ENCODE assay signal across 8 mouse cellular contexts in genomic region chr7:80269751-80270255, GRCm38 (mm10). TPM values are rescaled to one million over a fixed set of nuclear protein-coding genes. Genes with fewer than 3 reads are reported as not detected.
DNase-seq lines count a peak whose midpoint lies in the region; ATAC-seq and TF ChIP-seq lines count a peak whose summit lies in the region.

No protein-coding gene starts in this region.

- H3K27me3 ChIP-seq in hindbrain, embryonic 13.5 days, result no peaks in the 10 kb centered on the region
- no peaks in the 10 kb centered on the region for H3K27me3 ChIP-seq in liver, embryonic 14.5 days (ENCODE audit: control insufficient read depth, insufficient read depth, low read length)

- peak overlapping the region; percentile 85 for H3K27ac ChIP-seq in hindbrain, embryonic 13.5 days
- H3K27ac ChIP-seq in liver, embryonic 14.5 days, result peak overlapping the region; percentile 69

- peaks cover 8% of the 10 kb centered on the region for H3K9me3 ChIP-seq in hindbrain, embryonic 13.5 days
- no peaks in the 10 kb centered on the region for H3K9me3 ChIP-seq in liver, embryonic 14.5 days (ENCODE audit: control insufficient read depth, low read length)

- no peak for TF ChIP-seq EP300 in liver, embryonic 14.5 days (IDR thresholded peaks at IDR 0.05; ENCODE audit: low read depth)

- H3K36me3 ChIP-seq in hindbrain, embryonic 13.5 days, result peaks cover 53% of the 10 kb centered on the region
- peaks cover 21% of the 10 kb centered on the region for H3K36me3 ChIP-seq in liver, embryonic 14.5 days (replicated peaks; ENCODE audit: control insufficient read depth, insufficient read depth, low read depth)

- peak; percentile 61 to 65 for DNase-seq in cerebellum, adult 18-20 months
- no peak for DNase-seq in cerebellum, adult 11 months
- peak; percentile 55 for DNase-seq in 3T3-L1 (ENCODE audit: low read depth, low spot score)
- DNase-seq in cerebellum, postnatal 36 days, result peak; percentile 65 to 67
- no peak for DNase-seq in liver, embryonic 14.5 days (ENCODE audit: low read depth in 3 of 3, low spot score in 3 of 3)
- no peak for DNase-seq in natural killer cell, adult 2 months (ENCODE audit: low spot score in 2 of 2)

- TF ChIP-seq CTCF in liver, embryonic 14.5 days (IDR thresholded peaks at IDR 0.05; ENCODE audit: low read depth), result no peak

- peaks cover 27% of the 10 kb centered on the region for H3K4me1 ChIP-seq in hindbrain, embryonic 13.5 days (replicated peaks)
- H3K4me1 ChIP-seq in liver, embryonic 14.5 days (replicated peaks; ENCODE audit: control insufficient read depth in 2 of 2, insufficient read depth in 2 of 2, low read length in 1 of 2), result peaks cover 10 to 13% of the 10 kb centered on the region in 2 experiments

- peak overlapping the region; percentile 89 for H3K4me3 ChIP-seq in hindbrain, embryonic 13.5 days
- peak overlapping the region; percentile 72 to 81 for H3K4me3 ChIP-seq in liver, embryonic 14.5 days (ENCODE audit: insufficient read depth in 1 of 2, low read depth in 2 of 2, low read length in 2 of 2)

- H3K4me2 ChIP-seq in hindbrain, embryonic 13.5 days, result peak overlapping the region; percentile 95
- peak overlapping the region; percentile 91 for H3K4me2 ChIP-seq in liver, embryonic 14.5 days (ENCODE audit: low read depth)

- ATAC-seq in hindbrain, embryonic 13.5 days (ENCODE audit: low FRiP score), result no peak; the same call in 1 of the 2 replicates
- peak; percentile 69 for ATAC-seq in liver, embryonic 14.5 days (ENCODE audit: insufficient read depth)
- peak; percentile 10; the same call in 1 of the 2 replicates for ATAC-seq in neutrophil, adult 5-6 weeks (ENCODE audit: extremely low read depth, insufficient number of reproducible peaks, low FRiP score, poor library complexity, severe bottlenecking)

- WGBS in hindbrain, embryonic 13.5 days, result 1% methylated on average over 23 of the region's 23 CpGs
- WGBS in liver, embryonic 14.5 days (ENCODE audit: insufficient replicate concordance), result under 1% methylated on average over 23 of the region's 23 CpGs

- H3K9ac ChIP-seq in hindbrain, embryonic 13.5 days, result peak overlapping the region; percentile 89
- peak overlapping the region; percentile 76 for H3K9ac ChIP-seq in liver, embryonic 14.5 days (replicated peaks)

RNA-seq across cellular contexts. Expression of gene Vps33b, which starts 0.4 kb away (rescaled TPM):
- polyA plus RNA-seq in hindbrain, embryonic 13.5 days (2015; fragmentation: Nextera tagmentation; extraction: Ambion mirVana), result 21.8 and 23.4 TPM in 2 replicates
- 5.3 and 6.7 TPM in 2 replicates for polyA plus RNA-seq in liver, embryonic 14.5 days (2012; rRNA removed)
- 3.6 and 4.2 TPM in 2 replicates for polyA plus RNA-seq in liver, embryonic 14.5 days (2014; fragmentation: Nextera tagmentation; extraction: Ambion mirVana)
- 21.1 and 26.4 TPM in 2 replicates for total RNA-seq in neutrophil, adult 5-6 weeks (2017)

RNA-seq across cellular contexts. Expression of gene Ngrn, which starts 8.8 kb away (rescaled TPM):
- polyA plus RNA-seq in hindbrain, embryonic 13.5 days (2015; fragmentation: Nextera tagmentation; extraction: Ambion mirVana), result 60.3 and 62.3 TPM in 2 replicates
- polyA plus RNA-seq in liver, embryonic 14.5 days (2012; rRNA removed), result 14.2 and 21.4 TPM in 2 replicates
- polyA plus RNA-seq in liver, embryonic 14.5 days (2014; fragmentation: Nextera tagmentation; extraction: Ambion mirVana), result 26.7 and 28.3 TPM in 2 replicates
- 33.8 and 39.5 TPM in 2 replicates for total RNA-seq in neutrophil, adult 5-6 weeks (2017)

RNA-seq across cellular contexts. Expression of gene Ttll13, which starts 23.6 kb away (rescaled TPM):
- 1.7 and 2.1 TPM in 2 replicates for polyA plus RNA-seq in hindbrain, embryonic 13.5 days (2015; fragmentation: Nextera tagmentation; extraction: Ambion mirVana)
- 0.11 and 0.23 TPM in 2 replicates for polyA plus RNA-seq in liver, embryonic 14.5 days (2012; rRNA removed)
- polyA plus RNA-seq in liver, embryonic 14.5 days (2014; fragmentation: Nextera tagmentation; extraction: Ambion mirVana), result 0.18 and 0.20 TPM in 2 replicates
- total RNA-seq in neutrophil, adult 5-6 weeks (2017), result 0.61 and 2.7 TPM in 2 replicates

RNA-seq across cellular contexts. Expression of gene Prc1, which starts 24.4 kb away (rescaled TPM):
- 43.5 and 46.8 TPM in 2 replicates for polyA plus RNA-seq in hindbrain, embryonic 13.5 days (2015; fragmentation: Nextera tagmentation; extraction: Ambion mirVana)
- 61.6 and 76.5 TPM in 2 replicates for polyA plus RNA-seq in liver, embryonic 14.5 days (2012; rRNA removed)
- polyA plus RNA-seq in liver, embryonic 14.5 days (2014; fragmentation: Nextera tagmentation; extraction: Ambion mirVana), result 131 TPM in 2 replicates
- total RNA-seq in neutrophil, adult 5-6 weeks (2017), result 5.7 and 6.1 TPM in 2 replicates

RNA-seq across cellular contexts. Expression of gene Gdpgp1, which starts 37.1 kb away (rescaled TPM):
- polyA plus RNA-seq in hindbrain, embryonic 13.5 days (2015; fragmentation: Nextera tagmentation; extraction: Ambion mirVana), result 4.1 and 5.3 TPM in 2 replicates
- 1.3 TPM in 2 replicates for polyA plus RNA-seq in liver, embryonic 14.5 days (2012; rRNA removed)
- polyA plus RNA-seq in liver, embryonic 14.5 days (2014; fragmentation: Nextera tagmentation; extraction: Ambion mirVana), result 1.1 and 1.2 TPM in 2 replicates
- 3.4 and 4.9 TPM in 2 replicates for total RNA-seq in neutrophil, adult 5-6 weeks (2017)

Comparison
In these comparisons a context has a peak if more than half of its experiments do, and no peak if none do; other contexts are left out.
1. DNase-seq: peak in cerebellum, adult 18-20 months (2 of 2), 3T3-L1 (single experiment) and cerebellum, postnatal 36 days (2 of 2); none in cerebellum, adult 11 months (single experiment), liver, embryonic 14.5 days (0 of 3) and natural killer cell, adult 2 months (0 of 2).